ENCODE assay signal across 8 mouse cellular contexts in the genomic region with DNA sequence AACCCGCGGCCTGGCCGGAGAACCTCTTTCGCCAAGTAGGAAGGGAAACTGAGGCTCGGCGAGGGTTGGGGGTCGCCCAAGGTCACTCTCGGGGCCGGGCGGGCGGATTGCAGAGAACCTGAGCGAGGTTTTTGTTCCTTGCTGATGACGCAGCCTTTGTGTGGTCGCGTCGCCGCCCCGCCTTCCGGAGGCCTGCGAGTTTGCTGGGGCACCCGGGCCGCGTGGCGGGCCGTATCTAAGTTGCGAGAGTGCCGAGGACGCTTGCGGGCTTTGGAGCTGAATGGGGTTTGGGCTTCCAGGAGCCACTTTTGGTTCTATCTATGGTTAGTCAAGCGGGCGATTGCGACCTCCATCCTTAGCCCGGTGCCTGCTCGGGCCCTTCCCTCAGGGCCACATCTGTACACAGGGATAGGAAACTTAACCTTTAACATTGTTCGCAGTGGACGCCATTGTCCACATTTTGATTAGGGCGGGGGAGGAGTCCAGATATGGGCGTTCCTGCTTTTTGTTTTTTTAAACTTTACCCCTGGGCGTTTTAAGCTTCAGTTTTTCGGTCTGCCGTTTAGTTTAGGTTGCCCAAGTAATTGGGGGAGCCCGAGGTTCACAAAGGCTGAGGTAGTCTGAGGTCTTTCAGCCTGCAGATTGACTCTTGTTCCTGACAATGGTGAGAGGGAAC. TPM values are rescaled to one million over a fixed set of nuclear protein-coding genes. Genes with fewer than 3 reads are reported as not detected.
DNase-seq lines count a peak whose midpoint lies in the region; ATAC-seq and TF ChIP-seq lines count a peak whose summit lies in the region.

No protein-coding gene starts in this region.

- no peaks in the 10 kb centered on the region for H3K9me3 ChIP-seq in embryonic facial prominence, embryonic 11.5 days (replicated peaks; ENCODE audit: control insufficient read depth, low read length)
- H3K9me3 ChIP-seq in heart, embryonic 13.5 days = no peaks in the 10 kb centered on the region
- H3K9me3 ChIP-seq in kidney, embryonic 15.5 days (replicated peaks) = no peaks in the 10 kb centered on the region
- no peaks in the 10 kb centered on the region for H3K9me3 ChIP-seq in neural tube, embryonic 13.5 days

- H3K36me3 ChIP-seq in embryonic facial prominence, embryonic 11.5 days (replicated peaks; ENCODE audit: control insufficient read depth, insufficient read depth, low read depth, low read length) = no peaks in the 10 kb centered on the region
- H3K36me3 ChIP-seq in heart, embryonic 13.5 days = peaks cover 17% of the 10 kb centered on the region
- H3K36me3 ChIP-seq in kidney, embryonic 15.5 days = peaks cover 6% of the 10 kb centered on the region; the same call in 1 of the 2 replicates
- H3K36me3 ChIP-seq in neural tube, embryonic 13.5 days = no peaks in the 10 kb centered on the region

- peak overlapping the region; percentile 92 for H3K9ac ChIP-seq in embryonic facial prominence, embryonic 11.5 days (replicated peaks; ENCODE audit: low read length)
- H3K9ac ChIP-seq in heart, embryonic 13.5 days = peak overlapping the region; percentile 99
- peak overlapping the region; percentile 95 for H3K9ac ChIP-seq in kidney, embryonic 15.5 days
- H3K9ac ChIP-seq in neural tube, embryonic 13.5 days = peak overlapping the region; percentile 98

- no peak for TF ChIP-seq POLR2A in lung, adult 2 months (IDR thresholded peaks at IDR 0.05; ENCODE audit: borderline replicate concordance, extremely low read depth, low read depth, low read length)

- TF ChIP-seq CTCF in lung, adult 2 months (IDR thresholded peaks at IDR 0.05; ENCODE audit: insufficient read depth, low read length) = no peak

- H3K4me2 ChIP-seq in embryonic facial prominence, embryonic 11.5 days (ENCODE audit: low read depth, low read length) = peak overlapping the region; percentile 57
- H3K4me2 ChIP-seq in heart, embryonic 13.5 days = peak overlapping the region; percentile 92
- H3K4me2 ChIP-seq in kidney, embryonic 15.5 days = peak overlapping the region; percentile 76
- H3K4me2 ChIP-seq in neural tube, embryonic 13.5 days = peak overlapping the region; percentile 91

- WGBS in embryonic facial prominence, embryonic 11.5 days = under 1% methylated on average over 42 of the region's 42 CpGs
- whole genome bisulfite sequencing in heart, embryonic 13.5 days = under 1% methylated on average over 42 of the region's 42 CpGs
- WGBS in kidney, embryonic 15.5 days = under 1% methylated on average over 42 of the region's 42 CpGs
- under 1% methylated on average over 42 of the region's 42 CpGs for WGBS in lung, adult 2 months
- WGBS in neural tube, embryonic 13.5 days = under 1% methylated on average over 42 of the region's 42 CpGs

- no peaks in the 10 kb centered on the region for H3K27me3 ChIP-seq in embryonic facial prominence, embryonic 11.5 days (ENCODE audit: control insufficient read depth, insufficient read depth, low read length)
- no peaks in the 10 kb centered on the region for H3K27me3 ChIP-seq in heart, embryonic 13.5 days (replicated peaks)
- H3K27me3 ChIP-seq in kidney, embryonic 15.5 days = no peaks in the 10 kb centered on the region
- H3K27me3 ChIP-seq in neural tube, embryonic 13.5 days = no peaks in the 10 kb centered on the region

- ATAC-seq in embryonic facial prominence, embryonic 11.5 days (replicated peaks; ENCODE audit: insufficient number of reproducible peaks, low FRiP score, low TSS enrichment, low read depth) = peak; percentile 10; the same call in 1 of the 2 replicates
- ATAC-seq in heart, embryonic 13.5 days (ENCODE audit: extremely low read depth, insufficient number of reproducible peaks, low FRiP score, low TSS enrichment) = 0 out of 2 replicates have a peak, but pooled peaks have one; percentile 60
- peak; percentile 57 for ATAC-seq in kidney, embryonic 15.5 days (replicated peaks; ENCODE audit: low FRiP score)
- ATAC-seq in neural tube, embryonic 13.5 days (ENCODE audit: low read depth) = peak; percentile 40

- peak overlapping the region; percentile 98 for H3K4me3 ChIP-seq in embryonic facial prominence, embryonic 11.5 days (ENCODE audit: low read depth, low read length)
- peak overlapping the region; percentile 98 for H3K4me3 ChIP-seq in heart, embryonic 13.5 days
- H3K4me3 ChIP-seq in kidney, embryonic 15.5 days (replicated peaks) = peak overlapping the region; percentile 95
- peak overlapping the region; percentile 78 for H3K4me3 ChIP-seq in lung, adult 2 months (replicated peaks; ENCODE audit: extremely low read depth, low read depth, low read length)
- peak overlapping the region; percentile 99 for H3K4me3 ChIP-seq in neural tube, embryonic 13.5 days

- peak overlapping the region; percentile 95 for H3K27ac ChIP-seq in embryonic facial prominence, embryonic 11.5 days (replicated peaks; ENCODE audit: low read depth, low read length)
- peak overlapping the region; percentile 96 for H3K27ac ChIP-seq in heart, embryonic 13.5 days (replicated peaks)
- H3K27ac ChIP-seq in kidney, embryonic 15.5 days = peak overlapping the region; percentile 98
- peak overlapping the region; percentile 95 for H3K27ac ChIP-seq in neural tube, embryonic 13.5 days (replicated peaks)

- peak; percentile 80 for DNase-seq in B cell, adult 2 months
- peak; percentile 70 to 86 for DNase-seq in adrenal gland, adult (ENCODE audit: inconsistent age in 2 of 2, low spot score in 1 of 2)
- DNase-seq in embryonic facial prominence, embryonic 11.5 days (ENCODE audit: low spot score) = peak; percentile 74
- DNase-seq in lung, adult 2 months = peak; percentile 51
- DNase-seq in testis, postnatal 10 days (ENCODE audit: low spot score) = peak; percentile 76

- no peaks in the 10 kb centered on the region for H3K4me1 ChIP-seq in embryonic facial prominence, embryonic 11.5 days (ENCODE audit: control insufficient read depth, insufficient read depth, low read length)
- peaks cover 50% of the 10 kb centered on the region for H3K4me1 ChIP-seq in heart, embryonic 13.5 days
- peaks cover 18% of the 10 kb centered on the region; the same call in 1 of the 2 replicates for H3K4me1 ChIP-seq in kidney, embryonic 15.5 days
- H3K4me1 ChIP-seq in lung, adult 2 months (ENCODE audit: control insufficient read depth, insufficient read depth, low read length) = peaks cover 5% of the 10 kb centered on the region
- H3K4me1 ChIP-seq in neural tube, embryonic 13.5 days (replicated peaks) = peaks cover 24% of the 10 kb centered on the region

RNA-seq across cellular contexts. Expression of gene Rnf4, which starts 0.8 kb away (rescaled TPM):
- polyA plus RNA-seq in embryonic facial prominence, embryonic 11.5 days (2014; fragmentation: Nextera tagmentation; extraction: Ambion mirVana) = 209 and 210 TPM in 2 replicates
- polyA plus RNA-seq in heart, embryonic 13.5 days (2015; fragmentation: Nextera tagmentation; extraction: Ambion mirVana) = 109 and 110 TPM in 2 replicates
- polyA plus RNA-seq in kidney, embryonic 15.5 days (2015; fragmentation: Nextera tagmentation; extraction: Ambion mirVana) = 174 and 181 TPM in 2 replicates
- 39.7 and 57.4 TPM in 2 replicates for polyA plus RNA-seq in lung, adult 2 months (2012; rRNA removed)
- polyA plus RNA-seq in neural tube, embryonic 13.5 days (2015; fragmentation: Nextera tagmentation; extraction: Ambion mirVana) = 134 and 135 TPM in 2 replicates

RNA-seq across cellular contexts. Expression of gene Fam193a, which starts 32.8 kb away (rescaled TPM):
- 13.1 and 13.6 TPM in 2 replicates for polyA plus RNA-seq in embryonic facial prominence, embryonic 11.5 days (2014; fragmentation: Nextera tagmentation; extraction: Ambion mirVana)
- polyA plus RNA-seq in heart, embryonic 13.5 days (2015; fragmentation: Nextera tagmentation; extraction: Ambion mirVana) = 7.5 and 7.8 TPM in 2 replicates
- polyA plus RNA-seq in kidney, embryonic 15.5 days (2015; fragmentation: Nextera tagmentation; extraction: Ambion mirVana) = 10.6 and 13.0 TPM in 2 replicates
- 38.6 and 45.8 TPM in 2 replicates for polyA plus RNA-seq in lung, adult 2 months (2012; rRNA removed)
- polyA plus RNA-seq in neural tube, embryonic 13.5 days (2015; fragmentation: Nextera tagmentation; extraction: Ambion mirVana) = 14.3 and 15.2 TPM in 2 replicates

RNA-seq across cellular contexts. Expression of gene Cfap99, which starts 48.5 kb away (rescaled TPM):
- not detected in 2 replicates for polyA plus RNA-seq in embryonic facial prominence, embryonic 11.5 days (2014; fragmentation: Nextera tagmentation; extraction: Ambion mirVana)
- not detected in 2 replicates for polyA plus RNA-seq in heart, embryonic 13.5 days (2015; fragmentation: Nextera tagmentation; extraction: Ambion mirVana)
- not detected in 2 replicates for polyA plus RNA-seq in kidney, embryonic 15.5 days (2015; fragmentation: Nextera tagmentation; extraction: Ambion mirVana)
- 1.3 and 1.8 TPM in 2 replicates for polyA plus RNA-seq in lung, adult 2 months (2012; rRNA removed)
- not detected in 2 replicates for polyA plus RNA-seq in neural tube, embryonic 13.5 days (2015; fragmentation: Nextera tagmentation; extraction: Ambion mirVana)

RNA-seq across cellular contexts. Expression of gene Zfyve28, which starts 48.7 kb away (rescaled TPM):
- 0.24 and 0.64 TPM in 2 replicates for polyA plus RNA-seq in embryonic facial prominence, embryonic 11.5 days (2014; fragmentation: Nextera tagmentation; extraction: Ambion mirVana)
- polyA plus RNA-seq in heart, embryonic 13.5 days (2015; fragmentation: Nextera tagmentation; extraction: Ambion mirVana) = 0.07 and 0.19 TPM in 2 replicates
- polyA plus RNA-seq in kidney, embryonic 15.5 days (2015; fragmentation: Nextera tagmentation; extraction: Ambion mirVana) = 0.37 and 0.77 TPM in 2 replicates
- polyA plus RNA-seq in lung, adult 2 months (2012; rRNA removed) = 4.5 and 6.4 TPM in 2 replicates
- 5.6 and 6.9 TPM in 2 replicates for polyA plus RNA-seq in neural tube, embryonic 13.5 days (2015; fragmentation: Nextera tagmentation; extraction: Ambion mirVana)

Comparison
In these comparisons a context has a peak if more than half of its experiments do, and no peak if none do; other contexts are left out.
1. Peak in every context shown above with its lines: DNase-seq, ATAC-seq, H3K4me3 ChIP-seq and H3K27ac ChIP-seq.
2. ATAC-seq: peak in every context shown above with its lines; median percentile 60 in heart, embryonic 13.5 days; 57 in kidney, embryonic 15.5 days; 40 in neural tube, embryonic 13.5 days; 10 in embryonic facial prominence, embryonic 11.5 days.